Mouse (Mus musculus) myocyte (in vitro differentiated cells): ENCODE results near the gene Npas2. TPM values are rescaled to one million over a fixed set of nuclear protein-coding genes. Genes with fewer than 3 reads are reported as not detected.

Experiments used
- H3K27me3 ChIP-seq: one replicate; pipeline ENCODE4 v1.6.1; 2011; ENCODE audit not compliant: control insufficient read depth, insufficient read depth, insufficient read length
- H3K36me3 ChIP-seq: one replicate; pipeline ENCODE4 v1.6.1; 2011; ENCODE audit not compliant: control insufficient read depth, insufficient read depth
- H3K4me2 ChIP-seq: one replicate; pipeline ENCODE4 v1.6.1; 2011; ENCODE audit warnings: low read depth, control low read depth
- H3K4me3 ChIP-seq: one replicate; pipeline ENCODE4 v1.5.1; 2011; ENCODE audit warnings: mild to moderate bottlenecking, control low read depth, moderate library complexity
- H3K79me2 ChIP-seq: one replicate; pipeline ENCODE4 v1.6.1; 2011; ENCODE audit not compliant: control insufficient read depth, insufficient read depth
- H3ac ChIP-seq: one replicate; pipeline ENCODE4 v1.6.1; 2011; ENCODE audit not compliant: control insufficient read depth, insufficient read length
- CEBPB ChIP-seq: IDR thresholded peaks from 2 replicates; pipeline ENCODE4 v1.6.1; 2011; ENCODE audit warnings: mild to moderate bottlenecking, moderate library complexity; ENCODE audit not compliant: poor library complexity, insufficient read depth, severe bottlenecking
- E2F4 ChIP-seq: IDR thresholded peaks from one replicate; pipeline ENCODE4 v1.6.1; 2011; ENCODE audit warnings: mild to moderate bottlenecking, control low read depth, moderate library complexity; ENCODE audit not compliant: insufficient read depth
- MAX ChIP-seq: IDR thresholded peaks from one replicate; pipeline ENCODE4 v1.6.1; 2011; ENCODE audit warnings: low read depth, mild to moderate bottlenecking, control low read depth
- MYOD1 ChIP-seq, 3 experiments: IDR thresholded peaks; one replicate each; pipeline ENCODE4 v1.6.1; 2011; ENCODE audit warnings: control low read depth in 2 of 3, low read depth in 2 of 3, mild to moderate bottlenecking in 2 of 3, moderate library complexity in 1 of 3; ENCODE audit not compliant: insufficient read length in 2 of 3, control insufficient read depth in 1 of 3
- MYOG ChIP-seq, 3 experiments: IDR thresholded peaks; one replicate each; pipeline ENCODE4 v1.6.1; 2011; ENCODE audit warnings: control low read depth in 2 of 3, low read depth in 2 of 3, mild to moderate bottlenecking in 2 of 3; ENCODE audit not compliant: insufficient read length in 2 of 3, control insufficient read depth in 1 of 3, insufficient read depth in 1 of 3
- POLR2A ChIP-seq: IDR thresholded peaks from one replicate; pipeline ENCODE4 v1.6.1; 2011; ENCODE audit warnings: low read depth, mild to moderate bottlenecking, control low read depth, moderate library complexity; ENCODE audit not compliant: insufficient read length
- POLR2AphosphoS2 ChIP-seq: IDR thresholded peaks from one replicate; pipeline ENCODE4 v1.6.1; 2011; ENCODE audit warnings: low read depth, control low read depth; ENCODE audit not compliant: insufficient read length
- REST ChIP-seq: IDR thresholded peaks from one replicate; pipeline ENCODE4 v1.6.1; 2011; ENCODE audit warnings: mild to moderate bottlenecking, control low read depth, moderate library complexity; ENCODE audit not compliant: insufficient read depth, insufficient read length
- SRF ChIP-seq: IDR thresholded peaks from one replicate; pipeline ENCODE4 v1.6.1; 2011; ENCODE audit warnings: low read depth; ENCODE audit not compliant: control insufficient read depth, insufficient read length
- TCF12 ChIP-seq: IDR thresholded peaks from one replicate; pipeline ENCODE4 v1.6.1; 2011; ENCODE audit warnings: mild to moderate bottlenecking, control low read depth; ENCODE audit not compliant: poor library complexity, insufficient read depth, severe bottlenecking
- TCF3 ChIP-seq: IDR thresholded peaks from one replicate; pipeline ENCODE4 v1.6.1; 2011; ENCODE audit warnings: low read depth, control low read depth; ENCODE audit not compliant: insufficient read length
- USF1 ChIP-seq: IDR thresholded peaks from one replicate; pipeline ENCODE4 v1.6.1; 2011; ENCODE audit warnings: low read depth, mild to moderate bottlenecking, control low read depth, moderate library complexity
- polyA plus RNA-seq: library from polyadenylated mRNA; unstranded; fragments of >200 nt; fragmentation: generic; extraction: Trizol; gene quantifications from one replicate; pipeline ENCODE4 v1.2.1, GENCODE M21; 2012; ENCODE audit warnings: missing spikeins

The Npas2 gene
- polyA plus RNA-seq, 1 experiment = 0.01 TPM

DNA sequence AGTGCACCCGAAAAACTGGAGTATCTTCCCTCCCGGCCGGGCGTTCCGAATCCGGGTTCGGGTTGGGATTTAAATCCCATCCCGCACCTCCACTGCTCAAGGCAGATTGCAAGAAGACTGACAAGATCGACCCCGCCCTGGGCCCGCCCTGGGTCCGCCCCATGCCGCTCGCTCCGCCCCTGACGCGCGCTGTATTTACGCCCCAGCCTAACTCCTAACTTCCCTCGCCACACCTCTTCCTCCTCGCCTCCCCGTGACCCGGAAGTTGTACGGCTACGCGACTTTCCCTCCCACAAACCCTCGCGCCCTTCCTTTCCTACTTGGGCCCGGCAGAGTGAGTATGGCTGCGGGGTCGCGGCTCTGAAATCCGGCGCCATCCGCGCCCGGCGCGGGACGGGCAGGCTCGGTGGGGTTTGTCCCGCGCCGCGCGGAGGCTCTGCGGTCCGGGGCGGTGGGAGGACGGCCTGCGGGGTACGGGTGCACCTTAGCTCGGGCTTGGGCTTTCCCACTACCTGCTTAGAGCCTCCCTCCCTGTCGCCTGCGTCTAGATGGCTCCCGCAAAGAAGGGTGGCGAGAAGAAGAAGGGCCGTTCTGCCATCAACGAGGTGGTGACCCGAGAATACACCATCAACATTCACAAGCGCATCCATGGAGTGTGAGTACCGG is 174.2 kb downstream of the Npas2 start, which contains the start of gene Rpl31:
TSS of gene Rpl31 (plus strand) at position 242 of the 666 bp plus-strand sequence.
- peak within 1 kb of the TSS; percentile 72 for H3K4me3 ChIP-seq
- H3K27me3 ChIP-seq = no peaks in the 10 kb centered on the region
- H3ac ChIP-seq = peak within 1 kb of the TSS; percentile 19
- H3K79me2 ChIP-seq = peaks cover 28% of the 10 kb centered on the region
- H3K4me2 ChIP-seq = peak within 1 kb of the TSS; percentile 96
- H3K36me3 ChIP-seq = peaks cover 27% of the 10 kb centered on the region
- TF ChIP-seq REST (no peak), TCF3 (no peak), USF1 (peak; percentile 56), POLR2A (peak; percentile 65)

DNA sequence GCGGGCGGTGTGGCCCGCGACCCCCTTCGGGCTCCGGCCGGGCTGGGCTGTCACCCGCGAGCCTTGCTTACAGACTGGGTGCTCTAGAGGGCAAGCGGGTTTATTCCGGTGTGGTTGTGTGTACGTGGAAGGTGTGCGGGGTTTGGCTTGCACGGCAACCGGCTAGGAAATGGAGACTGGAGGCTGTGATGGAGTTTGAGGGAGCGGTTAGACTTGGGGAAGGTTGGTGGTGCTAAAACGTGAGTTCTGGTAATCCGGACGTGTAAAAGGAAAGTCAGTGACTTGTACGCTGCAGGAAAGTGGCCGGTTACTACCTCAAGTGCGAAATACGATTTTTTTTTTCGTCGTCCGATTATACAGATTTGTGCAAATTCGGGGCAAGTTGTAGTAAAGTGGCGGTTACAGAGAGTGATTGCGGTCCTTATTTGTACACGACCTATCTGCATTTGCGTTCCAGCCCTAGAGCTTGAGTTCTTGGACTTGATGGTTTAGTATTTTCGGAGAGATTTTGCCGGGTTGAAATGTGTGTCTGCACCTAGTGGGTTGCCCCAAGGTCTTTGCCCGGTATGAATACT is 174.8 kb downstream of the Npas2 start:
- peaks cover 28% of the 10 kb centered on the region for H3K79me2 ChIP-seq
- H3K4me2 ChIP-seq = peak overlapping the region; percentile 96
- H3K4me3 ChIP-seq = peak overlapping the region; percentile 72
- H3K36me3 ChIP-seq = peaks cover 27% of the 10 kb centered on the region
- H3ac ChIP-seq = peak overlapping the region; percentile 19
- no peaks in the 10 kb centered on the region for H3K27me3 ChIP-seq
- TF ChIP-seq TCF3 (no peak), E2F4 (no peak), POLR2AphosphoS2 (no peak), REST (no peak), MYOD1 (IDR thresholded peaks at IDR 0.05; ENCODE audit: control insufficient read depth in 1 of 3, insufficient read length in 2 of 3, low read depth in 2 of 3) (no peak), MAX (no peak), MYOG (IDR thresholded peaks at IDR 0.05; ENCODE audit: control insufficient read depth in 1 of 3, insufficient read depth in 1 of 3, insufficient read length in 2 of 3, low read depth in 2 of 3) (no peak), USF1 (no peak), SRF (no peak), TCF12 (no peak), POLR2A (no peak), CEBPB (no peak)

GRCm38 (mm10) chr1:39370431-39370830 is 176.9 kb downstream of the Npas2 start:
- TF ChIP-seq MYOG (IDR thresholded peaks at IDR 0.05; ENCODE audit: control insufficient read depth in 1 of 3, insufficient read depth in 1 of 3, insufficient read length in 2 of 3, low read depth in 2 of 3) (no peak), TCF3 (no peak), MYOD1 (IDR thresholded peaks at IDR 0.05; ENCODE audit: control insufficient read depth in 1 of 3, insufficient read length in 2 of 3, low read depth in 2 of 3) (no peak), POLR2AphosphoS2 (no peak), MAX (no peak), REST (no peak), CEBPB (no peak), TCF12 (no peak), POLR2A (no peak), E2F4 (no peak), SRF (no peak), USF1 (no peak)
- H3K36me3 ChIP-seq = peaks cover 27% of the 10 kb centered on the region

DNA sequence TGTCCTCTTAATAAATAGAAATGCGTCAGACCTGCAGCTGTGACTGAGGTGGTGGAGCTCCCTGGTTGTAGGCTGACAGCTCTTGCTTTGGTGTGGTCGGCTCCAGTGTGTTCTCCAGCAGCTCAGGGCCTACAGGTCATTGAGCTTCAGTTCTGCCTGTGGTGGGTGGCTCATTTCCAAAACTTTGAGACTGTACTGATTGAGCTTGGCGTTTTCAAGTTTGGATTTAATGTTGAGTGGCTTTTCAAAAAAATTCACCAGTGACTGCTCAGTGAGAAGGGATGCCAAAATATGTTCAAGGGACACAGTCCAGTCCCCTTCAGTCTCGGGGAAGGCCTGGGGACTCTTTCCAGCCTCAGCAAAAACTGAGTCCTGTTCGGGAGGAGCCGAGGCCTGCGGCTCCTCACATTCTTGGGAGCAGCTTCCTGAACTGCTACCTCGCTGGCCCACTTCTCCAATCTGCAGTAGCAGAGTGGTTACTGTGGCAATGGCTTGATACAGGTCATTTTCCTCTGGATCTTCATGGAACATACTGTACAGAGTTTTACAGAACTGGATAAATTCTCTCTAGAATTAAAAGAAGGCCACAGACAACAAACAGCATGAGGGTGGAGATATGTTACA is 178.8 kb downstream of the Npas2 start:
- H3K27me3 ChIP-seq = no peaks in the 10 kb centered on the region
- H3ac ChIP-seq = no peak overlapping the region
- TF ChIP-seq REST (no peak), POLR2A (no peak), CEBPB (no peak), TCF12 (no peak), E2F4 (no peak), MYOD1 (IDR thresholded peaks at IDR 0.05; ENCODE audit: control insufficient read depth in 1 of 3, insufficient read length in 2 of 3, low read depth in 2 of 3) (no peak), POLR2AphosphoS2 (no peak), MAX (no peak), MYOG (IDR thresholded peaks at IDR 0.05; ENCODE audit: control insufficient read depth in 1 of 3, insufficient read depth in 1 of 3, insufficient read length in 2 of 3, low read depth in 2 of 3) (no peak)
- peaks cover 28% of the 10 kb centered on the region for H3K79me2 ChIP-seq
- no peak overlapping the region for H3K4me2 ChIP-seq
- peaks cover 27% of the 10 kb centered on the region for H3K36me3 ChIP-seq
- no peak overlapping the region for H3K4me3 ChIP-seq

More at GRCm38 (mm10) chr1:39370431-39370830, 176.9 kb downstream of the Npas2 start:
- Histone ChIP-seq H3ac (no peak overlapping the region), H3K79me2 (peaks cover 28% of the 10 kb centered on the region), H3K27me3 (no peaks in the 10 kb centered on the region), H3K4me2 (no peak overlapping the region), H3K4me3 (no peak overlapping the region)

- Histone ChIP-seq H3K36me3 (peaks cover 27% of the 10 kb centered on the region), H3K4me3 (no peak overlapping the region), H3K4me2 (no peak overlapping the region), H3K27me3 (no peaks in the 10 kb centered on the region), H3K79me2 (peaks cover 21% of the 10 kb centered on the region), H3ac (no peak overlapping the region)
- TF ChIP-seq CEBPB (no peak), POLR2AphosphoS2 (peak; percentile 88)
Measured at GRCm38 (mm10) chr1:39373378-39373777, 179.8 kb downstream of the Npas2 start.
